Mouse (Mus musculus) spleen, adult 2 months (tissue): ENCODE measurements around the gene Zfp354a.
"Not testable (repeated sequence)": the region's sequence is repeated elsewhere in the genome, so short reads cannot be mapped to it uniquely, and the experiment has no call there.

Source experiments
- CTCF ChIP-seq: fragments of 200-500 bp; IDR thresholded peaks from 2 replicates; pipeline ENCODE4 v1.5.1; 2011; ENCODE audit warnings: mild to moderate bottlenecking, inconsistent platforms; ENCODE audit not compliant: insufficient read depth, insufficient read length, insufficient replicate concordance; ENCODE audit errors: extremely low read depth
- POLR2A ChIP-seq: fragments of 200-500 bp; IDR thresholded peaks from 2 replicates; pipeline ENCODE4 v1.6.1; 2011; ENCODE audit warnings: low read depth, low read length, inconsistent platforms

- not testable (repeated sequence) for TF ChIP-seq CTCF, POLR2A
Measured at GRCm38 (mm10) chr11:51029381-51029780, 29.7 kb upstream of the Zfp354a start.
